Mouse (Mus musculus) heart, embryonic 12.5 days (tissue): ENCODE measurements around the gene Eif3b. TPM values are rescaled to one million over a fixed set of nuclear protein-coding genes. Genes with fewer than 3 reads are reported as not detected.

Experiments used
- ATAC-seq: fragments of 200-750 bp; cut with Nextera tagmentation; 2 replicates; pipeline ENCODE4 v1.8.0; 2017; ENCODE audit warnings: moderate TSS enrichment, moderate library complexity; ENCODE audit not compliant: insufficient number of reproducible peaks, low FRiP score
- H3K27ac ChIP-seq: fragments of 300-500 bp; sonication (generic); 2 replicates; pipeline ENCODE4 v1.5.1; 2016; ENCODE audit warnings: mild to moderate bottlenecking, moderate library complexity; ENCODE audit not compliant: poor library complexity, severe bottlenecking
- H3K27me3 ChIP-seq: fragments of 300-500 bp; sonication (generic); replicated peaks from 2 replicates; pipeline ENCODE4 v1.6.1; 2016; ENCODE audit warnings: mild to moderate bottlenecking, moderate library complexity
- H3K36me3 ChIP-seq: fragments of 300-500 bp; sonication (generic); 2 replicates; pipeline ENCODE4 v1.6.1; 2016; ENCODE audit warnings: mild to moderate bottlenecking, moderate library complexity
- H3K4me1 ChIP-seq: fragments of 300-500 bp; sonication (generic); replicated peaks from 2 replicates; pipeline ENCODE4 v1.6.1; 2016; ENCODE audit warnings: mild to moderate bottlenecking
- H3K4me2 ChIP-seq: fragments of 300-500 bp; sonication (generic); 2 replicates; pipeline ENCODE4 v1.6.1; 2016; ENCODE audit warnings: mild to moderate bottlenecking, moderate library complexity
- H3K4me3 ChIP-seq: fragments of 300-500 bp; sonication (generic); 2 replicates; pipeline ENCODE4 v1.5.1; 2016; ENCODE audit warnings: mild to moderate bottlenecking
- H3K9ac ChIP-seq: fragments of 300-500 bp; sonication (generic); 2 replicates; pipeline ENCODE4 v1.6.1; 2016; ENCODE audit warnings: mild to moderate bottlenecking, moderate library complexity
- H3K9me3 ChIP-seq: fragments of 300-500 bp; sonication (generic); replicated peaks from 2 replicates; pipeline ENCODE4 v1.6.1; 2016; ENCODE audit warnings: mild to moderate bottlenecking, moderate library complexity
- WGBS: fragments of 180-500 bp; shearing (Covaris S2); methylation state at CpG from one replicate; pipeline ENCODE4 v1.1.7; 2016; 5-methylcytosine and 5-hydroxymethylcytosine counted together
- polyA plus RNA-seq: library from polyadenylated mRNA; unstranded; fragments of >200 nt; fragmentation: Nextera tagmentation; extraction: Ambion mirVana; gene quantifications from 2 replicates; pipeline ENCODE4 v1.2.1, GENCODE M21; 2016

The Eif3b gene
- 128 and 138 TPM in 2 replicates for polyA plus RNA-seq

- ATAC-seq: peak; percentile 94
- peaks cover 8% of the 10 kb centered on the region for H3K36me3 ChIP-seq
- WGBS: under 1% methylated on average over 65 of the region's 65 CpGs
- H3K9me3 ChIP-seq: no peaks in the 10 kb centered on the region
- H3K27ac ChIP-seq: peak within 1 kb of the TSS; percentile 96
- H3K4me2 ChIP-seq: peak within 1 kb of the TSS; percentile 85
- no peaks in the 10 kb centered on the region for H3K27me3 ChIP-seq
- peak within 1 kb of the TSS; percentile 79 for H3K4me3 ChIP-seq
- peak within 1 kb of the TSS; percentile 85 for H3K9ac ChIP-seq
- H3K4me1 ChIP-seq: peaks cover 18% of the 10 kb centered on the region
Observed at GRCm38 (mm10) chr5:140418489-140419441, at the start of gene Eif3b. TSS of gene Eif3b (plus strand) at chr5:140419328.

- H3K27ac ChIP-seq: no peak overlapping the region
- no peak for ATAC-seq
- no peak overlapping the region for H3K4me3 ChIP-seq
- H3K9ac ChIP-seq: no peak overlapping the region
- no peak overlapping the region for H3K4me2 ChIP-seq
- no peaks in the 10 kb centered on the region; the same call in 1 of the 2 replicates for H3K36me3 ChIP-seq
- 72% methylated on average over 2 of the region's 2 CpGs for WGBS
- H3K9me3 ChIP-seq: no peaks in the 10 kb centered on the region
- no peaks in the 10 kb centered on the region for H3K27me3 ChIP-seq
- H3K4me1 ChIP-seq: peaks cover 30% of the 10 kb centered on the region
Observed at GRCm38 (mm10) chr5:140369466-140369865, 49.7 kb upstream of the Eif3b start.

GRCm38 (mm10) chr5:140370446-140371254 is 48.5 kb upstream of the Eif3b start:
- no peak overlapping the region for H3K9ac ChIP-seq
- no peaks in the 10 kb centered on the region for H3K9me3 ChIP-seq

GRCm38 (mm10) chr5:140371671-140372070 is 47.5 kb upstream of the Eif3b start:
- 94% methylated on average over 3 of the region's 3 CpGs for WGBS
- Histone ChIP-seq H3K9ac (no peak overlapping the region), H3K36me3 (no peaks in the 10 kb centered on the region), H3K9me3 (no peaks in the 10 kb centered on the region), H3K27me3 (no peaks in the 10 kb centered on the region), H3K27ac (no peak overlapping the region), H3K4me3 (no peak overlapping the region), H3K4me1 (peaks cover 30% of the 10 kb centered on the region), H3K4me2 (no peak overlapping the region)
- ATAC-seq: no peak

More at GRCm38 (mm10) chr5:140370446-140371254, 48.5 kb upstream of the Eif3b start:
- Histone ChIP-seq H3K36me3 (no peaks in the 10 kb centered on the region), H3K4me2 (no peak overlapping the region), H3K4me1 (peaks cover 30% of the 10 kb centered on the region), H3K27me3 (no peaks in the 10 kb centered on the region), H3K4me3 (no peak overlapping the region), H3K27ac (peak overlapping the region; percentile 61)
- peak; percentile 74; the same call in 1 of the 2 replicates for ATAC-seq
- 44% methylated on average over 6 of the region's 6 CpGs for WGBS

- Histone ChIP-seq H3K36me3 (no peaks in the 10 kb centered on the region), H3K4me2 (no peak overlapping the region), H3K4me1 (peaks cover 37% of the 10 kb centered on the region), H3K27ac (no peak overlapping the region), H3K4me3 (no peak overlapping the region), H3K9me3 (no peaks in the 10 kb centered on the region), H3K27me3 (no peaks in the 10 kb centered on the region), H3K9ac (no peak overlapping the region)
- WGBS: 54% methylated on average over 2 of the region's 2 CpGs
- ATAC-seq: no peak
Observed at GRCm38 (mm10) chr5:140373711-140374110, 45.4 kb upstream of the Eif3b start.

GRCm38 (mm10) chr5:140374226-140374625 is 44.9 kb upstream of the Eif3b start:
- Histone ChIP-seq H3K4me2 (no peak overlapping the region), H3K27ac (no peak overlapping the region), H3K27me3 (no peaks in the 10 kb centered on the region), H3K9me3 (no peaks in the 10 kb centered on the region), H3K4me3 (no peak overlapping the region), H3K9ac (no peak overlapping the region), H3K36me3 (no peaks in the 10 kb centered on the region), H3K4me1 (peaks cover 40% of the 10 kb centered on the region)
- 28% methylated on average over 3 of the region's 3 CpGs for WGBS
- no peak for ATAC-seq

- Histone ChIP-seq H3K36me3 (no peaks in the 10 kb centered on the region), H3K4me3 (no peak overlapping the region), H3K9me3 (no peaks in the 10 kb centered on the region), H3K27ac (no peak overlapping the region), H3K4me2 (no peak overlapping the region), H3K9ac (no peak overlapping the region), H3K27me3 (no peaks in the 10 kb centered on the region), H3K4me1 (peaks cover 40% of the 10 kb centered on the region)
- no peak for ATAC-seq
- 86% methylated on average over 4 of the region's 4 CpGs for WGBS
Observed at GRCm38 (mm10) chr5:140375249-140375829, 43.8 kb upstream of the Eif3b start.

GRCm38 (mm10) chr5:140378121-140378853 is 40.8 kb upstream of the Eif3b start:
- no peak for ATAC-seq
- Histone ChIP-seq H3K4me1 (peaks cover 38% of the 10 kb centered on the region), H3K4me3 (no peak overlapping the region), H3K9ac (no peak overlapping the region), H3K4me2 (no peak overlapping the region), H3K9me3 (no peaks in the 10 kb centered on the region), H3K27me3 (no peaks in the 10 kb centered on the region), H3K27ac (no peak overlapping the region), H3K36me3 (no peaks in the 10 kb centered on the region)
- WGBS: 89% methylated on average over 6 of the region's 6 CpGs

GRCm38 (mm10) chr5:140379299-140379698 is 39.8 kb upstream of the Eif3b start:
- peaks cover 39% of the 10 kb centered on the region for H3K4me1 ChIP-seq
- 68% methylated on average over 6 of the region's 6 CpGs for WGBS
- H3K27ac ChIP-seq: no peak overlapping the region
- no peaks in the 10 kb centered on the region for H3K9me3 ChIP-seq
- H3K27me3 ChIP-seq: no peaks in the 10 kb centered on the region
- no peak for ATAC-seq
- H3K9ac ChIP-seq: no peak overlapping the region
- no peak overlapping the region for H3K4me2 ChIP-seq
- no peaks in the 10 kb centered on the region for H3K36me3 ChIP-seq
- no peak overlapping the region for H3K4me3 ChIP-seq

- WGBS: 83% methylated on average over 7 of the region's 7 CpGs
Observed at GRCm38 (mm10) chr5:140381156-140381555, 38.0 kb upstream of the Eif3b start.

More at GRCm38 (mm10) chr5:140381156-140381555, 38.0 kb upstream of the Eif3b start:
- Histone ChIP-seq H3K4me2 (no peak overlapping the region), H3K27ac (no peak overlapping the region), H3K4me1 (peaks cover 39% of the 10 kb centered on the region), H3K4me3 (no peak overlapping the region), H3K36me3 (no peaks in the 10 kb centered on the region), H3K27me3 (no peaks in the 10 kb centered on the region), H3K9me3 (no peaks in the 10 kb centered on the region), H3K9ac (no peak overlapping the region)
- ATAC-seq: no peak
